Mouse (Mus musculus) G1E (cell line): ENCODE measurements around the gene Rgs7. TPM values are rescaled to one million over a fixed set of nuclear protein-coding genes. Genes with fewer than 3 reads are reported as not detected.

Experiments used
- ATAC-seq: 2 replicates; pipeline ENCODE4 v1.8.0; 2016; ENCODE audit warnings: mild to moderate bottlenecking; ENCODE audit not compliant: insufficient number of reproducible peaks, poor library complexity, low FRiP score, severe bottlenecking; ENCODE audit errors: extremely low read depth
- DNase-seq: peaks from one replicate; pipeline ENCODE4 v3.0.0; 2012; ENCODE audit warnings: low spot score
- H3K27me3 ChIP-seq: 2 replicates; pipeline ENCODE4 v1.6.1; 2012; ENCODE audit warnings: mild to moderate bottlenecking, low read length, inconsistent platforms; ENCODE audit not compliant: insufficient read depth
- H3K36me3 ChIP-seq: replicated peaks from 2 replicates; pipeline ENCODE3; 2012; ENCODE audit warnings: mild to moderate bottlenecking, inconsistent platforms
- H3K4me1 ChIP-seq: 2 replicates; pipeline ENCODE4 v1.6.1; 2012; ENCODE audit warnings: low read depth, low read length, inconsistent platforms, mixed read lengths; ENCODE audit not compliant: insufficient read depth
- H3K4me3 ChIP-seq: 2 replicates; pipeline ENCODE4 v1.5.1; 2012; ENCODE audit warnings: low read depth, mild to moderate bottlenecking, inconsistent platforms, low read length, moderate library complexity, mixed read lengths
- H3K9me3 ChIP-seq: replicated peaks from 2 replicates; pipeline ENCODE4 v1.6.1; 2012; ENCODE audit warnings: inconsistent platforms
- CTCF ChIP-seq: IDR thresholded peaks from 2 replicates; pipeline ENCODE4 v1.5.1; 2012; ENCODE audit warnings: low read depth, low read length, inconsistent platforms, mixed read lengths
- GATA1 ChIP-seq: IDR thresholded peaks from 2 replicates; pipeline ENCODE4 v1.6.1; 2012; ENCODE audit warnings: borderline replicate concordance, low read length, inconsistent platforms, mixed read lengths
- GATA2 ChIP-seq: IDR thresholded peaks from 2 replicates; pipeline ENCODE4 v1.6.1; 2012; ENCODE audit warnings: low read depth, low read length, inconsistent platforms, borderline replicate concordance
- POLR2AphosphoS5 ChIP-seq: IDR thresholded peaks from 2 replicates; pipeline ENCODE4 v1.6.1; 2012; ENCODE audit warnings: low read depth, low read length, inconsistent platforms; ENCODE audit not compliant: insufficient replicate concordance
- TAL1 ChIP-seq: conservative IDR thresholded peaks from 2 replicates; pipeline ENCODE4 v1.6.1; 2012; ENCODE audit warnings: low read depth, low read length, inconsistent platforms, mixed read lengths
- polyA plus RNA-seq: library from polyadenylated mRNA; stranded (reverse); fragments of >175 nt; gene quantifications from 2 replicates; pipeline ENCODE4 v1.2.3, GENCODE M21; 2012
- total RNA-seq, 2 experiments: library from RNA; stranded (forward) in 1 of 2; stranded (reverse) in 1 of 2; fragments of 200-1000 nt in 1 of 2; fragments of >200 nt in 1 of 2; fragmentation: Nextera tagmentation in 1 of 2; gene quantifications; 2 replicates each; pipeline ENCODE4 v1.2.3; 2014 to 2017

The Rgs7 gene
- total and polyA plus RNA-seq, 3 experiments: 0.05 TPM; not detected in 2

GRCm38 (mm10) chr1:175143051-175143450 lies 349.2 kb downstream of the Rgs7 start:
- TF ChIP-seq POLR2AphosphoS5: no peak
- no peak for TF ChIP-seq TAL1
- no peak for TF ChIP-seq CTCF
- TF ChIP-seq GATA1: no peak
- no peak for TF ChIP-seq GATA2
- 0 out of 2 replicates have a peak, but pooled peaks cover 2% of the 10 kb centered on the region for H3K9me3 ChIP-seq
- no peaks in the 10 kb centered on the region for H3K36me3 ChIP-seq
- no peaks in the 10 kb centered on the region for H3K4me1 ChIP-seq
- ATAC-seq (no peak), DNase-seq (no peak)
- no peaks in the 10 kb centered on the region for H3K27me3 ChIP-seq
- H3K4me3 ChIP-seq: no peak overlapping the region

- no peaks in the 10 kb centered on the region for H3K27me3 ChIP-seq
- no peaks in the 10 kb centered on the region for H3K4me1 ChIP-seq
- no peaks in the 10 kb centered on the region for H3K36me3 ChIP-seq
- no peak for TF ChIP-seq TAL1
- no peak for TF ChIP-seq GATA2
- TF ChIP-seq POLR2AphosphoS5: no peak
- TF ChIP-seq CTCF: no peak
- TF ChIP-seq GATA1: no peak
- H3K9me3 ChIP-seq: no peaks in the 10 kb centered on the region; the same call in 1 of the 2 replicates
- no peak overlapping the region for H3K4me3 ChIP-seq
- DNase-seq (no peak), ATAC-seq (no peak)
Observed at GRCm38 (mm10) chr1:175128525-175128924, 363.8 kb downstream of the Rgs7 start.

- no peak for ATAC-seq
- TF ChIP-seq GATA2: no peak
- TF ChIP-seq POLR2AphosphoS5: no peak
- no peak for TF ChIP-seq CTCF
- no peak for TF ChIP-seq TAL1
- TF ChIP-seq GATA1: no peak
- H3K4me3 ChIP-seq: no peak overlapping the region
- no peaks in the 10 kb centered on the region for H3K4me1 ChIP-seq
- H3K9me3 ChIP-seq: peaks cover under 1% of the 10 kb centered on the region
- H3K36me3 ChIP-seq: no peaks in the 10 kb centered on the region
- no peaks in the 10 kb centered on the region for H3K27me3 ChIP-seq
- DNase-seq: no peak
Observed at GRCm38 (mm10) chr1:175124416-175124815, 367.9 kb downstream of the Rgs7 start.

GRCm38 (mm10) chr1:175118904-175119555 lies 373.3 kb downstream of the Rgs7 start:
- DNase-seq (no peak), ATAC-seq (no peak)
- H3K9me3 ChIP-seq: peaks cover 3% of the 10 kb centered on the region
- H3K36me3 ChIP-seq: no peaks in the 10 kb centered on the region
- H3K27me3 ChIP-seq: no peaks in the 10 kb centered on the region
- H3K4me3 ChIP-seq: no peak overlapping the region
- H3K4me1 ChIP-seq: no peaks in the 10 kb centered on the region
- no peak for TF ChIP-seq POLR2AphosphoS5
- no peak for TF ChIP-seq CTCF
- no peak for TF ChIP-seq GATA1

- H3K4me1 ChIP-seq: no peaks in the 10 kb centered on the region
- no peaks in the 10 kb centered on the region for H3K36me3 ChIP-seq
- H3K9me3 ChIP-seq: peaks cover 18% of the 10 kb centered on the region
- DNase-seq (no peak), ATAC-seq (no peak)
- H3K4me3 ChIP-seq: no peak overlapping the region
- no peaks in the 10 kb centered on the region for H3K27me3 ChIP-seq
- no peak for TF ChIP-seq GATA1
- TF ChIP-seq CTCF: no peak
- TF ChIP-seq TAL1: no peak
- no peak for TF ChIP-seq POLR2AphosphoS5
- TF ChIP-seq GATA2: no peak
Observed at GRCm38 (mm10) chr1:175108270-175108860, 383.9 kb downstream of the Rgs7 start.

GRCm38 (mm10) chr1:175106315-175106714 lies 386.0 kb downstream of the Rgs7 start:
- no peaks in the 10 kb centered on the region for H3K4me1 ChIP-seq
- ATAC-seq (no peak), DNase-seq (no peak)
- H3K9me3 ChIP-seq: peaks cover 14% of the 10 kb centered on the region
- no peak overlapping the region for H3K4me3 ChIP-seq
- no peaks in the 10 kb centered on the region for H3K27me3 ChIP-seq
- TF ChIP-seq GATA2: no peak
- TF ChIP-seq TAL1: no peak
- TF ChIP-seq CTCF: no peak
- no peak for TF ChIP-seq POLR2AphosphoS5
- TF ChIP-seq GATA1: no peak
- no peaks in the 10 kb centered on the region for H3K36me3 ChIP-seq
